Mouse (Mus musculus) MEL (cell line): ENCODE results near the gene Gdap1l1. TPM values are rescaled to one million over a fixed set of nuclear protein-coding genes. Genes with fewer than 3 reads are reported as not detected.

Source experiments
- DNase-seq: peaks from one replicate; pipeline ENCODE4 v3.0.0; 2011; ENCODE audit warnings: low read depth, low spot score
- H3K27ac ChIP-seq: 2 replicates; pipeline ENCODE4 v1.5.1; 2012; ENCODE audit warnings: low read depth, mild to moderate bottlenecking, control low read depth, low read length, moderate library complexity; ENCODE audit not compliant: control insufficient read depth
- H3K27me3 ChIP-seq, 2 experiments: fragments of 150-350 bp in 1 of 2; sonication (generic) in 1 of 2; 2 replicates each; pipeline ENCODE4 v1.6.1; 2012; ENCODE audit warnings: low read length in 2 of 2, mild to moderate bottlenecking in 2 of 2, improper control_type of control experiment in 1 of 2, moderate library complexity in 1 of 2; ENCODE audit not compliant: insufficient read depth in 2 of 2, control insufficient read depth in 1 of 2
- H3K36me3 ChIP-seq, 2 experiments: 2 replicates each; pipeline ENCODE4 v1.6.1; 2012 to 2014; ENCODE audit warnings: low read length in 2 of 2, improper control_type of control experiment in 1 of 2, inconsistent platforms in 1 of 2, mild to moderate bottlenecking in 1 of 2; ENCODE audit not compliant: insufficient read depth in 2 of 2, control insufficient read depth in 1 of 2
- H3K4me1 ChIP-seq, 2 experiments: fragments of 150-350 bp in 1 of 2; sonication (generic) in 1 of 2; 2 replicates each; pipeline ENCODE4 v1.6.1; 2012; ENCODE audit warnings: low read length in 2 of 2, improper control_type of control experiment in 1 of 2, mild to moderate bottlenecking in 1 of 2; ENCODE audit not compliant: insufficient read depth in 2 of 2, control insufficient read depth in 1 of 2
- H3K4me3 ChIP-seq, 2 experiments: fragments of 150-350 bp in 1 of 2; sonication (generic) in 1 of 2; 2 replicates each; pipeline ENCODE4 v1.5.1; 2012; ENCODE audit warnings: low read depth in 2 of 2, low read length in 2 of 2, mild to moderate bottlenecking in 2 of 2, moderate library complexity in 2 of 2, control low read depth in 1 of 2, improper control_type of control experiment in 1 of 2; ENCODE audit not compliant: control insufficient read depth in 1 of 2, insufficient read depth in 1 of 2
- H3K79me2 ChIP-seq: 2 replicates; pipeline ENCODE4 v1.6.1; 2012; ENCODE audit warnings: mild to moderate bottlenecking, low read length, moderate library complexity; ENCODE audit not compliant: control insufficient read depth, poor library complexity, insufficient read depth
- H3K9ac ChIP-seq: 2 replicates; pipeline ENCODE4 v1.6.1; 2012; ENCODE audit warnings: low read depth, mild to moderate bottlenecking, control low read depth, low read length, moderate library complexity; ENCODE audit not compliant: control insufficient read depth, poor library complexity, severe bottlenecking
- H3K9me3 ChIP-seq: fragments of 150-350 bp; sonication (generic); replicated peaks from 2 replicates; pipeline ENCODE4 v1.6.1; 2012; ENCODE audit warnings: mild to moderate bottlenecking, low read length, improper control_type of control experiment, moderate library complexity; ENCODE audit not compliant: insufficient read depth
- BHLHE40 ChIP-seq: IDR thresholded peaks from 2 replicates; pipeline ENCODE4 v1.6.1; 2012; ENCODE audit warnings: low read depth, mild to moderate bottlenecking, inconsistent platforms, low read length, improper control_type of control experiment, borderline replicate concordance
- CHD1 ChIP-seq: IDR thresholded peaks from 2 replicates; pipeline ENCODE4 v1.6.1; 2012; ENCODE audit warnings: low read depth, mild to moderate bottlenecking, inconsistent platforms, low read length, improper control_type of control experiment
- E2F4 ChIP-seq: IDR thresholded peaks from 2 replicates; pipeline ENCODE4 v1.6.1; 2011; ENCODE audit warnings: low read depth, low read length, improper control_type of control experiment, borderline replicate concordance
- ETS1 ChIP-seq: IDR thresholded peaks from 2 replicates; pipeline ENCODE4 v1.6.1; 2012; ENCODE audit warnings: low read depth, mild to moderate bottlenecking, inconsistent platforms, low read length, improper control_type of control experiment, moderate library complexity
- GABPA ChIP-seq: IDR thresholded peaks from 2 replicates; pipeline ENCODE4 v1.6.1; 2012; ENCODE audit warnings: low read depth, mild to moderate bottlenecking, inconsistent platforms, low read length, improper control_type of control experiment, moderate library complexity
- JUND ChIP-seq: IDR thresholded peaks from 2 replicates; pipeline ENCODE4 v1.6.1; 2011; ENCODE audit warnings: low read depth, mild to moderate bottlenecking, improper control_type of control experiment, low read length
- KAT2A ChIP-seq: conservative IDR thresholded peaks from 2 replicates; pipeline ENCODE4 v1.6.1; 2012; ENCODE audit warnings: low read depth, low read length, improper control_type of control experiment, inconsistent platforms
- MAFK ChIP-seq: IDR thresholded peaks from 2 replicates; pipeline ENCODE4 v1.6.1; 2011; ENCODE audit warnings: low read depth, mild to moderate bottlenecking, low read length, improper control_type of control experiment, borderline replicate concordance
- MAZ ChIP-seq: IDR thresholded peaks from 2 replicates; pipeline ENCODE4 v1.6.1; 2012; ENCODE audit warnings: low read depth, mild to moderate bottlenecking, inconsistent platforms, low read length, improper control_type of control experiment
- MXI1 ChIP-seq: IDR thresholded peaks from 2 replicates; pipeline ENCODE4 v1.6.1; 2011; ENCODE audit warnings: mild to moderate bottlenecking, low read depth, low read length, improper control_type of control experiment
- NELFE ChIP-seq: IDR thresholded peaks from 2 replicates; pipeline ENCODE4 v1.6.1; 2011; ENCODE audit warnings: low read depth, low read length, improper control_type of control experiment
- NRF1 ChIP-seq: IDR thresholded peaks from 2 replicates; pipeline ENCODE4 v1.6.1; 2014; ENCODE audit warnings: low read depth, mild to moderate bottlenecking, inconsistent platforms, low read length, improper control_type of control experiment, moderate library complexity; ENCODE audit not compliant: poor library complexity, insufficient read depth, severe bottlenecking
- POLR2AphosphoS5 ChIP-seq: IDR thresholded peaks from 2 replicates; pipeline ENCODE4 v1.6.1; 2012; ENCODE audit warnings: low read depth, borderline replicate concordance, mild to moderate bottlenecking, inconsistent platforms, low read length, moderate library complexity, mixed read lengths
- RAD21 ChIP-seq: IDR thresholded peaks from 2 replicates; pipeline ENCODE4 v1.6.1; 2011; ENCODE audit warnings: mild to moderate bottlenecking, low read depth, low read length, improper control_type of control experiment
- RCOR1 ChIP-seq: IDR thresholded peaks from 2 replicates; pipeline ENCODE4 v1.6.1; 2012; ENCODE audit warnings: low read depth, mild to moderate bottlenecking, inconsistent platforms, low read length, improper control_type of control experiment
- TCF12 ChIP-seq: IDR thresholded peaks from 2 replicates; pipeline ENCODE4 v1.6.1; 2014; ENCODE audit warnings: low read depth, mild to moderate bottlenecking, inconsistent platforms, low read length, improper control_type of control experiment, moderate library complexity
- USF2 ChIP-seq, 2 experiments: IDR thresholded peaks; 2 replicates each; pipeline ENCODE4 v1.6.1; 2011 to 2012; ENCODE audit warnings: improper control_type of control experiment in 2 of 2, low read length in 2 of 2, borderline replicate concordance in 1 of 2, inconsistent platforms in 1 of 2, low read depth in 1 of 2, mild to moderate bottlenecking in 1 of 2; ENCODE audit not compliant: insufficient read depth in 1 of 2
- ZMIZ1 ChIP-seq: IDR thresholded peaks from 2 replicates; pipeline ENCODE4 v1.6.1; 2012; ENCODE audit warnings: low read depth, mild to moderate bottlenecking, inconsistent platforms, low read length, improper control_type of control experiment, moderate library complexity
- ZNF384 ChIP-seq: IDR thresholded peaks from 2 replicates; pipeline ENCODE4 v1.6.1; 2012; ENCODE audit warnings: low read depth, mild to moderate bottlenecking, inconsistent platforms, low read length, improper control_type of control experiment
- polyA plus RNA-seq, 2 experiments: library from polyadenylated mRNA; stranded (reverse) in 1 of 2; unstranded in 1 of 2; fragments of >175 nt in 1 of 2; fragments of >200 nt in 1 of 2; gene quantifications; 2 replicates each; pipeline versions ENCODE4 v1.2.1 to v1.2.4; 2012; ENCODE audit warnings: low replicate concordance in 2 of 2, low read depth in 1 of 2; ENCODE audit not compliant: insufficient read length in 2 of 2, insufficient read depth in 1 of 2, missing spikeins in 1 of 2
- total RNA-seq: library from RNA; depleted of rRNA; stranded (reverse); fragments of 300-350 nt; gene quantifications from 2 replicates; pipeline ENCODE4 v1.2.3, GENCODE M21; 2012

Gene Gdap1l1
- total and polyA plus RNA-seq, 3 experiments = not detected

DNA sequence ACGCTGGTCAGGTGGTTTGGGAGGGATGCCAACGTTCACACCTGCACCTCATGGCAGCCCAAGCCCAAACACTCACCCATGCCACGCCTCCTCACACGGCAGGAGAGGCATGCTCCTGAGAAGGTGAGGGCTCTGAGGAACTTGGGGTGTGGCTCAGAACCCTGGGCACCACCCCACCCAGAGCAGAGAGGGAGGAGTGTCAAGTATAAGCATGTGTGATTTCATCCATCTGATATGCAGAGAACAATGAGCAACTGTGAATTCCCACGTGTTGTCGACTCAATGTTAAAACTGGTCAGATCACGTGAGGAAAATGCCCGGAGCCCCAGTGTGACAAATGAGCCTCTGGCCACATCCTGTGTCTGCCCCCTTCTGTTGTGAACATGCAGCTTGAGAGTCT lies 28.5 kb downstream of the Gdap1l1 start:
- TF ChIP-seq BHLHE40 = no peak
- no peak for TF ChIP-seq NRF1
- TF ChIP-seq MAFK = no peak
- H3K9ac ChIP-seq = no peak overlapping the region
- no peak overlapping the region for H3K4me3 ChIP-seq
- H3K27ac ChIP-seq = no peak overlapping the region
- H3K27me3 ChIP-seq = no peaks in the 10 kb centered on the region
- peaks cover 0 to 5% of the 10 kb centered on the region in 2 experiments; a peak in 1 of 4 replicates for H3K36me3 ChIP-seq
- H3K4me1 ChIP-seq = peaks cover 0 to 7% of the 10 kb centered on the region in 2 experiments; a peak in 1 of 4 replicates
- no peaks in the 10 kb centered on the region; the same call in none of the 2 replicates for H3K79me2 ChIP-seq
- H3K9me3 ChIP-seq = no peaks in the 10 kb centered on the region
- no peak for DNase-seq

DNA sequence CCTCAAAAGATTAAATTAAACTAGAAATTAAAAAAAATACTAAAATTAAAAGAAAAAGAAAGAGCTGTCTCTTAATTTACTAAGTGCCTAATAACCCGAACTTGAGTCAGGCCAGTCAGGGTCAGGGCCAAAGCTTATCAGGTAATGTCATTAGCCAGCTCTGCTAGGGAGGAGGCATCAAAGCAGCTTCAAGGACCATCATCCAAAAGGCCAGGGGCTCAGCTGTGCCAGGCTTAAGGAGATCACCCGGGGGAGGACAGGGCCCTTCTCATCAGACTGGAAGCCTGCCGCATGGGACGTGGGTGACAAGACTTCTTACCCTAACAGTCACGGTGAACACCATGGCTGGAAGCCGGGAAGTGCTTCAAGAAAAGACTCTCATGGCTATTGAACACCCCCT lies 29.3 kb downstream of the Gdap1l1 start:
- H3K79me2 ChIP-seq = peaks cover 4% of the 10 kb centered on the region
- H3K4me1 ChIP-seq = peaks cover 0 to 7% of the 10 kb centered on the region in 2 experiments; a peak in 1 of 4 replicates
- H3K4me3 ChIP-seq = no peak overlapping the region
- no peak overlapping the region for H3K27ac ChIP-seq
- peaks cover 0 to 5% of the 10 kb centered on the region in 2 experiments; a peak in 1 of 4 replicates for H3K36me3 ChIP-seq
- no peak for DNase-seq
- no peak overlapping the region for H3K9ac ChIP-seq
- H3K27me3 ChIP-seq = no peaks in the 10 kb centered on the region
- H3K9me3 ChIP-seq = no peaks in the 10 kb centered on the region
- TF ChIP-seq KAT2A = no peak
- TF ChIP-seq CHD1 = no peak
- TF ChIP-seq E2F4 = no peak
- TF ChIP-seq BHLHE40 = no peak
- TF ChIP-seq MXI1 = no peak
- no peak for TF ChIP-seq ETS1
- no peak for TF ChIP-seq RAD21
- no peak for TF ChIP-seq RCOR1
- no peak for TF ChIP-seq ZMIZ1
- TF ChIP-seq JUND = no peak
- no peak for TF ChIP-seq USF2 (IDR thresholded peaks at IDR 0.05; ENCODE audit: borderline replicate concordance in 1 of 2, insufficient read depth in 1 of 2, low read depth in 1 of 2, low read length in 2 of 2)
- no peak for TF ChIP-seq POLR2AphosphoS5
- TF ChIP-seq MAZ = no peak
- no peak for TF ChIP-seq NELFE
- no peak for TF ChIP-seq NRF1
- TF ChIP-seq ZNF384 = no peak
- no peak for TF ChIP-seq TCF12
- no peak for TF ChIP-seq GABPA
